Mouse (Mus musculus) liver, postnatal 0 days (tissue): ENCODE data around the gene Mfap3l.

Source experiments
- CTCF ChIP-seq: sonication (generic); IDR thresholded peaks from 2 replicates; pipeline ENCODE4 v1.5.1; 2016; ENCODE audit warnings: antibody characterized with exemption, low read depth
- EP300 ChIP-seq: IDR thresholded peaks from 2 replicates; pipeline ENCODE4 v1.6.1; 2016; ENCODE audit warnings: antibody characterized with exemption, low read depth, mild to moderate bottlenecking

DNA sequence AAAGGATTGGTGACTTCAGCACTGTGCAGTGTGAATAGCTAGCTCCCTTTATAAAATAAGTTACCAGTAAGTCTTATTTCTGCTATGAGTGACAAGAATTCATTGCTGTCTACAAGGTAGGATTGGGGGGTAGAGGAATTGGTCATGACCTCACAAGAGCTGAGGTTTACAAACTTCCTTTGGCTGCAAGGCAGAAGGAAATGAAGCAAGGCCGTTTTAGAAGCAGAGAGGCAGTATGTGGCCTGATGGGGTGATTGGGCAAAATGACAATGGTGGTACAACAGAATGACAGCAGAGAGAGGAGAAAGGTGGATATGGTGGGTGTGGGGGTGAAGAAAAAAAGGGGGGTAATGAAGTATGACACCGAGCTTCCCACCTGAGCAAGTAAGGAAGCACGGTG is 82.1 kb downstream of the Mfap3l start:
- TF ChIP-seq CTCF (no peak), EP300 (no peak)
